Mouse (Mus musculus) frontal cortex, postnatal 36 days (tissue): ENCODE results near the gene Hspbap1.

Source experiments
- DNase-seq, 2 experiments: peaks; one replicate each; pipeline ENCODE4 v3.0.0; 2022; ENCODE audit warnings: low spot score in 2 of 2

Hspbap1 gene

GRCm38 (mm10) chr16:35871898-35872297 lies 101.7 kb downstream of the Hspbap1 start:
- DNase-seq: no peak

GRCm38 (mm10) chr16:35872410-35873006 lies 102.3 kb downstream of the Hspbap1 start:
- DNase-seq: no peak

- peak; percentile 13 to 38 for DNase-seq
Measured at GRCm38 (mm10) chr16:35874416-35874815, 104.2 kb downstream of the Hspbap1 start.
